Mouse (Mus musculus): ENCODE results near the gene Wapl. TPM values are rescaled to one million over a fixed set of nuclear protein-coding genes. Genes with fewer than 3 reads are reported as not detected.

The Wapl gene
- total RNA-seq, 4 experiments from 2014 or later = 36.1 to 39.1 (median 37.7) TPM

DNA sequence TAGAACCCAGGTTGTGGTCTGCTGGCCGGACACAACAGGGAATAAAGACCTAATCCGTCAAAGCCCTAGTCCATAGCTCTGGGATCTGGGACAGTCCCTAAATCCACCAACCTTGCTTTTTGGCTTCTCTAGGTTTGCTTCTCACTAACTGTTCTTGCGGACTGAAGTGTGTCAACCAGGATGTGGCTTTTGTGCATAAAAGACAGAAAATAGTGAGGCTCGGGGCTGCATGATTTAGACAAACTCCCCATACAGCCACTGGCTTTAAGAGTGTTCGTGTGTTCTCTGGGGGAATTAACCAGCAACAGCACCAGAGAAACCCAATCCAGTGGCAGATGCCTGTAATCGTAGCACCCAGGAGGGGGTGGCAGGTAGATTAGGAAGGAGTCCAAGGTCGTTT lies 98.4 kb downstream of the Wapl start:
- DNase-seq (ENCODE audit: low spot score) = no peak

DNA sequence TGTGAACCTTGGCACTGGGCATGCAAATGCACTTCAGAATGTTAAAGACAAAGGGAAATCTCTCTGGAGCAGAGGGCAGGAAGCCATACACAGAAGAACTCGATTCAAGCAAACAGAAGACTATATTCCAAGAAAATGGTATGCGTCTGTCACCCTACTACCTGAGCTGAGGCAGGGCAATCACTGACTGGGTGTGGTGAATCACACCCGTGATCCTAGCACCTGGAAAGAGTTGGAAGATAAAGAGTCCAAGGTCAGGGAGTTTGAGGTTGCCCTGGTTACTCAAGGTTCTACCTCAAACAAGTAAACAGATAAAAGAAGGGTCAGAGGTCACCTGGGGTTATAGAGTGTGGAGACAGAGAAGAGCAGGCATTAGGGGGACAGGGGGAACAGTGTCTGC lies 100.0 kb downstream of the Wapl start:
- no peak for DNase-seq (ENCODE audit: low spot score)

DNA sequence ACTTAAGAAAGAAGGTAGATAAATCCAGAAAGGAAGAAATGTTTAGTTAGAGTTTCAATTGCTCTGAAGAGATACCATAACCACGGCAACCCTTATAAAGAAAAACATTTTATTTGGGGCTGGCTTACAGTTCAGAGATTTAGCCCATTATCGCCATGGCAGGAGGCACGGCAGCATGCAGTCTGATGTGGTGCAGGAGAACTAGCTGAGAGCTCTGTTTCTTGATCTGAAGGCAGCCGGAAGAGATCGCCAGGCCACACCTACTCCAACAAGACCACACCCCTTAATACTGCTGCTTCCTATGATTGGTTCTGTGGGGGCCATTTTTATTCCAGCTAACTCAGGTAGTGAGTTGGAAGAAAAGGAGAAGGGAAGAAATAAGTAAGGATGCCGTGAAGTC lies 100.5 kb downstream of the Wapl start:
- DNase-seq (ENCODE audit: low spot score) = no peak

DNA sequence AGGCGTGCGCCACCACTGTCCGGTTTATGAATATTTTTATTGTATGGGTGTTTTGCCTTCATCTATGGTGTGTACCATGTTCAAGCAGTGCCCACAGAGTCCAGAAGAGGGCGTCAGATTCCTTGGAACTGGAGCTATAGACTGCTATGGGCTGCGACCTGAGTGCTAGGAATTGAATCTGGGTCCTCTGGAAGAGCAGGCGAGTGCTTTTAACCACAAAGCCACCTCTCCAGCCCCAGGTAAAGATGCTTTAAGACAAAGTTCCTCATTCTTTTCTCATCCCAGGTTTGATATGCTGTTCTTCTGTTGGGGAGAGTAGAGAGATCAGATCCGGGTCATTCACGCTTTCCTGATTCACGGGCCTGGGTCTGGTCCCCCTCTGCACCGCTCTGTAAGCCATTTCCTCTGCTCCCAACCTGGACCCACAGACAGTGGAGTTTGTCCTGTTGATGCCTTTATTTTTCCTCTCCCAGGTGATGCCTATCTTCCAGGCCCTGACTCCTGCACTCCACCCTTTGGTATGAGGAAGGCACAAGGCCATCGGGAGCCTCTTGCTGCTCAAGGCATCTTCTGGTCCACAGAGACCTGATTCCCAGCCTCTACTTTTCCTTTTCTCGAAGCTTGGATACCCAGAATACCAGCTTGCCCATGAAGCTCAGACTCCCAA lies 103.1 kb downstream of the Wapl start:
- DNase-seq (ENCODE audit: low spot score) = no peak

DNA sequence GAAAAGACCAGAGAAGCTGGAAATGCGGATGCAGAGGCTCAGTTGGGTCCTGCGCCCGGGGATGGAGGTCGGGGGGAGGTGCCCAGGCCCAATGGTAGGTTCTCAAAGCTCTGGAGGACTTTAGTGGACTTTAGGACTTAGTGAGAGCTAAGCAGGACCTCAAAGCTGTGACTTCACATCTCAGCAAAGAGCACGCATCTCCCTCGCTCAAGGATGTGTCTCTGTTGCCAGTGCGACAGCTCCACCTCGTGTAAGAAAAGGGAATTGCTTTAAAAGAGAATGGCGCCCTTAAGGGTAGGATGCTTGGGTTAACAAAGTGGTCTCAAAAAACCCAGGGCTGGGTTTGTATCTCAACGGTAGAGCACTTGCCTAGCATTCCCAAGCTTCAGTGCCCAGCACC lies 104.1 kb downstream of the Wapl start:
- peak; percentile 20 for DNase-seq (ENCODE audit: low spot score)

DNA sequence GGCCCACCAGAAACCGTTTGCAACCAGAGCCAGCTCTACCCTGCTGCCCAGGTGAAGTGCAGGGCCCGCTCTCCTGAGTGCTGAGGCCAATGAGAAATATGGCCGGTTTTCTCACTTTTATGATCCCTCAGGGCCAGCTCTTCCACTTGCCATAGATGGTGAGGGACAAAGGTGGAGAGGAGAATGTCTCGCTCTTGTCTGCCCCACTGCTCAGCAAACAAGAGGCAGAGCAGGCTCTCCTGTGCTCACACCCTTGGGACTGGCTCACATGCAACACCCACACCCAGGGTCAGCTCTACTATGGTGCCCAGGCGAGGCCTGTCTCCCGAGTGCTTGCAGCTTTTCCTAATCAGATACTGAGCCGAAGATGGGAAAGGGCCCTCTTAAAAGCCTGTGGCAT lies 105.0 kb downstream of the Wapl start:
- DNase-seq (ENCODE audit: low spot score) = no peak

DNA sequence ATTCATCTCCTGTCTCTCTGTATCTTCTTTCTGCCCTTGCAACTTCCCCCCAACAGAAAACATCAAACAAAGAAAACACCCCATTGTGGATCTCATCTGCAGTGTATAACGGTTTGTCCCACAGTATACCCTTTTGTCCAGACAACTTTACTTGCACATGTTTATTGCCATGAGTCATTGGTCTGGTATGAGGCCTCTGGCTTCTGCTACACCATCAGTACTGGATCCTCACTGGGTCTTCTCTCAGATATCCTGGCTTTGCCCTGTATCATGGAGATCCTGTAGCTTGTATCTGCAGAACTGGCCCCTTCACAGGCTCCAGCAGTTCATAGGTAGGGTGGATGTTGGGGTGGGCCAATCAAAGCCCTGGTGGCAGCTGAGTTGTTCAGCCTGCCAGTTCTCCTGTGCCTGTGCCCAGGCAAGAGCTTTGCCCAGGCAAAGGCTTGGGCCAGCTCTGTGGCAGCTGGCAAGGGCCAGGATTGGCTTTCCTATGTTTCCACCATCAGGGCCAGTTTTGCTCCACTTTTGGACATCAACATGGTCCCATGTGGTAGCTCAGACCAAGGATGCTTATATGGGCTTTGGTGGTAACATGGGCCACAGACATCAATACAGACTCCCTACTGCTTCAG lies 119.8 kb downstream of the Wapl start:
- no peak for DNase-seq (ENCODE audit: low spot score)

Other genes starting within 250 kb of the Wapl start
- 10 to 100 TPM; 55.7 to 68.2 (median 59.4) TPM for gene Bmpr1a, start 170.6 kb upstream of the Wapl start, total RNA-seq (2022)
- gene 9230112D13Rik, start 151.1 kb upstream of the Wapl start, total RNA-seq (2022) = not detected
- gene Ldb3, start 85.2 kb upstream of the Wapl start, total RNA-seq (2022) = 1,000 to 10,000 TPM; 1,077 to 1,246 (median 1,126) TPM
- 1 to 10 TPM; 1.7 to 2.5 (median 2.4) TPM for gene Opn4, start 73.8 kb upstream of the Wapl start, total RNA-seq (2022)
- under 1 TPM in 1 of 4 experiments, not detected in 3; 0.22 TPM for gene Grid1, start 146.2 kb downstream of the Wapl start, total RNA-seq (2022)

Data from heart, adult 8-10 months (tissue).